Comparison of ENCODE assay signal across 13 mouse cellular contexts in genomic region chr7:49392834-49393233, GRCm38 (mm10).
DNase-seq lines count a peak whose midpoint lies in the region; ATAC-seq lines count a peak whose summit lies in the region.
"Had no signal": no experiment of that assay in that cellular context is flagged by ENCODE, and none has a peak within 500 bp of the region (broad histone marks: within the 10 kb centered on the region; RNA-seq: fewer than 3 reads in every experiment).

No protein-coding gene starts in this region.

- 76% methylated on average over 3 of the region's 3 CpGs for WGBS in hindbrain, embryonic 13.5 days
- WGBS in hindbrain, embryonic 12.5 days: 64% methylated on average over 3 of the region's 3 CpGs
- WGBS in embryonic facial prominence, embryonic 15.5 days: 33% methylated on average over 3 of the region's 3 CpGs
- WGBS in hindbrain, embryonic 15.5 days: 65% methylated on average over 3 of the region's 3 CpGs

- H3K36me3 ChIP-seq in hindbrain, embryonic 13.5 days: no peaks in the 10 kb centered on the region
- no peaks in the 10 kb centered on the region for H3K36me3 ChIP-seq in hindbrain, embryonic 12.5 days
- H3K36me3 ChIP-seq in embryonic facial prominence, embryonic 15.5 days: no peaks in the 10 kb centered on the region
- no peaks in the 10 kb centered on the region for H3K36me3 ChIP-seq in hindbrain, embryonic 15.5 days

- H3K27me3 ChIP-seq in hindbrain, embryonic 13.5 days: no peaks in the 10 kb centered on the region
- H3K27me3 ChIP-seq in hindbrain, embryonic 12.5 days: no peaks in the 10 kb centered on the region
- no peaks in the 10 kb centered on the region for H3K27me3 ChIP-seq in embryonic facial prominence, embryonic 15.5 days
- H3K27me3 ChIP-seq in hindbrain, embryonic 15.5 days: no peaks in the 10 kb centered on the region

- no peak overlapping the region for H3K9ac ChIP-seq in hindbrain, embryonic 13.5 days
- no peak overlapping the region for H3K9ac ChIP-seq in hindbrain, embryonic 12.5 days
- H3K9ac ChIP-seq in embryonic facial prominence, embryonic 15.5 days: no peak overlapping the region
- no peak overlapping the region for H3K9ac ChIP-seq in hindbrain, embryonic 15.5 days
- H3K9ac ChIP-seq: lung, embryonic 14.5 days had no signal

- no peaks in the 10 kb centered on the region for H3K9me3 ChIP-seq in hindbrain, embryonic 13.5 days
- no peaks in the 10 kb centered on the region for H3K9me3 ChIP-seq in hindbrain, embryonic 12.5 days (replicated peaks)
- H3K9me3 ChIP-seq in embryonic facial prominence, embryonic 15.5 days (replicated peaks): no peaks in the 10 kb centered on the region
- no peaks in the 10 kb centered on the region for H3K9me3 ChIP-seq in hindbrain, embryonic 15.5 days

- no peak overlapping the region for H3K4me2 ChIP-seq in hindbrain, embryonic 13.5 days
- no peak overlapping the region for H3K4me2 ChIP-seq in hindbrain, embryonic 12.5 days (replicated peaks)
- H3K4me2 ChIP-seq in embryonic facial prominence, embryonic 15.5 days (replicated peaks): no peak overlapping the region
- H3K4me2 ChIP-seq in hindbrain, embryonic 15.5 days: no peak overlapping the region
- H3K4me2 ChIP-seq: lung, embryonic 14.5 days had no signal

- peaks cover 58% of the 10 kb centered on the region for H3K4me1 ChIP-seq in hindbrain, embryonic 13.5 days (replicated peaks)
- peaks cover 54% of the 10 kb centered on the region for H3K4me1 ChIP-seq in hindbrain, embryonic 12.5 days
- peaks cover 30% of the 10 kb centered on the region for H3K4me1 ChIP-seq in embryonic facial prominence, embryonic 15.5 days
- peaks cover 55% of the 10 kb centered on the region for H3K4me1 ChIP-seq in hindbrain, embryonic 15.5 days (replicated peaks)

- no peak for ATAC-seq in hindbrain, embryonic 13.5 days (ENCODE audit: low FRiP score)
- no peak for ATAC-seq in hindbrain, embryonic 12.5 days (ENCODE audit: low FRiP score)
- ATAC-seq in embryonic facial prominence, embryonic 15.5 days (ENCODE audit: insufficient number of reproducible peaks, low FRiP score, low TSS enrichment, low read depth): no peak
- ATAC-seq in hindbrain, embryonic 15.5 days (ENCODE audit: low FRiP score, low read depth): no peak

- DNase-seq in lung, postnatal 36 days: peak; percentile 66
- no peak for DNase-seq in testis, postnatal 14 days (ENCODE audit: low spot score)
- no peak for DNase-seq in urinary bladder, adult 2 months (ENCODE audit: low spot score)
- no peak for DNase-seq in kidney, postnatal 10 days
- DNase-seq: cerebellum, adult 8-10 months; heart, postnatal 10 days; kidney, adult 2 months; lung, embryonic 14.5 days; right cerebral cortex, postnatal 14 days had no signal

- peak overlapping the region; percentile 78 for H3K27ac ChIP-seq in hindbrain, embryonic 13.5 days
- no peak overlapping the region for H3K27ac ChIP-seq in hindbrain, embryonic 12.5 days
- H3K27ac ChIP-seq in embryonic facial prominence, embryonic 15.5 days (replicated peaks): peak overlapping the region; percentile 34; the same call in 1 of the 2 replicates
- peak overlapping the region; percentile 59 for H3K27ac ChIP-seq in hindbrain, embryonic 15.5 days (replicated peaks)

- H3K4me3 ChIP-seq in hindbrain, embryonic 13.5 days: no peak overlapping the region
- H3K4me3 ChIP-seq in hindbrain, embryonic 12.5 days: no peak overlapping the region
- no peak overlapping the region for H3K4me3 ChIP-seq in embryonic facial prominence, embryonic 15.5 days (replicated peaks)
- no peak overlapping the region for H3K4me3 ChIP-seq in hindbrain, embryonic 15.5 days
